Mouse (Mus musculus): Measurements from ENCODE around the gene Klra17. TPM values are rescaled to one million over a fixed set of nuclear protein-coding genes. Genes with fewer than 3 reads are reported as not detected.

The Klra17 gene
- under 1 TPM in 1 of 2 experiments, not detected in 1; 0.31 TPM for polyA plus RNA-seq (2017; shearing (Covaris generic))

GRCm38 (mm10) chr6:129876549-129876948 is at the start of gene Klra17:
Klra17 (minus strand) TSS chr6:129876672.

GRCm38 (mm10) chr6:129917476-129917946 is 41.0 kb upstream of the Klra17 start, which contains the start of gene Klra5:
Klra5 (minus strand) TSS chr6:129917650.

GRCm38 (mm10) chr6:129862349-129862748 is 14.1 kb downstream of the Klra17 start, which contains the start of gene Gm17631:
Gm17631 (plus strand) TSS chr6:129862649.

GRCm38 (mm10) chr6:129784170-129784569 is 92.3 kb downstream of the Klra17 start, which contains the start of gene Gm156:
Gm156 (minus strand) TSS chr6:129784270.

Other genes with a start within 250 kb of the Klra17 start
- gene Klrc3, start 233.3 kb downstream of the Klra17 start, polyA plus RNA-seq (2017; shearing (Covaris generic)), result not detected
- gene Klrc2, start 216.0 kb downstream of the Klra17 start, polyA plus RNA-seq (2017; shearing (Covaris generic)), result under 1 TPM; 0.42 to 0.72 TPM
- gene Klrc1, start 197.7 kb downstream of the Klra17 start, polyA plus RNA-seq (2017; shearing (Covaris generic)), result 1 to 10 TPM in 1 of 2 experiments, under 1 TPM in 1; 0.52 to 1.2 TPM
- gene Klri1, start 159.5 kb downstream of the Klra17 start, polyA plus RNA-seq (2017; shearing (Covaris generic)), result under 1 TPM in 1 of 2 experiments, not detected in 1; 0.34 TPM
- gene Klri2, start 136.2 kb downstream of the Klra17 start, polyA plus RNA-seq (2017; shearing (Covaris generic)), result under 1 TPM in 1 of 2 experiments, not detected in 1; 0.14 TPM
- not detected for gene Gm156, start 92.4 kb downstream of the Klra17 start, polyA plus RNA-seq (2017; shearing (Covaris generic))
- gene Gm17631, start 14.0 kb downstream of the Klra17 start, polyA plus RNA-seq (2017; shearing (Covaris generic)), result not detected
- gene Klra5, start 41.0 kb upstream of the Klra17 start, polyA plus RNA-seq (2017; shearing (Covaris generic)), result not detected
- not detected for gene Klra6, start 150.3 kb upstream of the Klra17 start, polyA plus RNA-seq (2017; shearing (Covaris generic))
- under 1 TPM in 1 of 2 experiments, not detected in 1; 0.23 TPM for gene Klra4, start 190.6 kb upstream of the Klra17 start, polyA plus RNA-seq (2017; shearing (Covaris generic))